Mouse (Mus musculus): ENCODE measurements around the gene Spata21.

- TF ChIP-seq CTCF (IDR thresholded peaks at IDR 0.05; ENCODE audit: low read depth) (no peak), EP300 (optimal IDR thresholded peaks at IDR 0.05) (no peak)
Observed at GRCm38 (mm10) chr4:141159666-141160065, 71.5 kb downstream of the Spata21 start.

All from stomach, postnatal 0 days (tissue).